Mouse (Mus musculus): ENCODE results near the gene Hinfp. TPM values are rescaled to one million over a fixed set of nuclear protein-coding genes. Genes with fewer than 3 reads are reported as not detected.

Hinfp gene
- polyA plus RNA-seq (2014; fragmentation: Nextera tagmentation; extraction: Ambion mirVana), result 15.3 and 15.9 TPM in 2 replicates

GRCm38 (mm10) chr9:44305466-44306079, at the start of gene Hinfp:
Gene Hinfp (minus strand): TSS chr9:44305671.
- ATAC-seq (replicated peaks; ENCODE audit: insufficient number of reproducible peaks, low FRiP score, low TSS enrichment), result peak; percentile 97
- Histone ChIP-seq H3K27ac (ENCODE audit: low read depth, low read length) (peak within 1 kb of the TSS; percentile 63), H3K36me3 (ENCODE audit: control insufficient read depth, insufficient read depth, low read length) (peaks cover 17% of the 10 kb centered on the region), H3K4me2 (peak within 1 kb of the TSS; percentile 87), H3K4me1 (ENCODE audit: control insufficient read depth, insufficient read depth, low read length) (peaks cover 6% of the 10 kb centered on the region; the same call in 1 of the 2 replicates), H3K27me3 (ENCODE audit: control insufficient read depth, insufficient read depth, low read length) (no peaks in the 10 kb centered on the region), H3K9me3 (replicated peaks; ENCODE audit: control insufficient read depth, low read length) (no peaks in the 10 kb centered on the region), H3K9ac (ENCODE audit: low read depth, low read length) (peak within 1 kb of the TSS; percentile 95), H3K4me3 (ENCODE audit: low read depth, low read length) (peak within 1 kb of the TSS; percentile 97)
- under 1% methylated on average over 54 of the region's 54 CpGs for WGBS (ENCODE audit: insufficient replicate concordance)

- Histone ChIP-seq H3K4me1 (ENCODE audit: control insufficient read depth, insufficient read depth, low read length) (no peaks in the 10 kb centered on the region), H3K4me2 (no peak overlapping the region), H3K27ac (ENCODE audit: low read depth, low read length) (no peak overlapping the region), H3K27me3 (ENCODE audit: control insufficient read depth, insufficient read depth, low read length) (no peaks in the 10 kb centered on the region), H3K9ac (ENCODE audit: low read depth, low read length) (no peak overlapping the region), H3K9me3 (replicated peaks; ENCODE audit: control insufficient read depth, low read length) (no peaks in the 10 kb centered on the region), H3K4me3 (ENCODE audit: low read depth, low read length) (no peak overlapping the region), H3K36me3 (ENCODE audit: control insufficient read depth, insufficient read depth, low read length) (peaks cover 60% of the 10 kb centered on the region)
- ATAC-seq (replicated peaks; ENCODE audit: insufficient number of reproducible peaks, low FRiP score, low TSS enrichment), result no peak
- WGBS (ENCODE audit: insufficient replicate concordance), result 89% methylated on average over 6 of the region's 6 CpGs
Observed at GRCm38 (mm10) chr9:44353142-44353541, 47.7 kb upstream of the Hinfp start.

- no peak overlapping the region for H3K4me2 ChIP-seq
- no peaks in the 10 kb centered on the region for H3K4me1 ChIP-seq (ENCODE audit: control insufficient read depth, insufficient read depth, low read length)
- WGBS (ENCODE audit: insufficient replicate concordance), result 87% methylated on average over 10 of the region's 10 CpGs
- H3K9ac ChIP-seq (ENCODE audit: low read depth, low read length), result no peak overlapping the region
- H3K27me3 ChIP-seq (ENCODE audit: control insufficient read depth, insufficient read depth, low read length), result no peaks in the 10 kb centered on the region
- H3K27ac ChIP-seq (ENCODE audit: low read depth, low read length), result no peak overlapping the region
- peaks cover 61% of the 10 kb centered on the region for H3K36me3 ChIP-seq (ENCODE audit: control insufficient read depth, insufficient read depth, low read length)
- H3K9me3 ChIP-seq (replicated peaks; ENCODE audit: control insufficient read depth, low read length), result no peaks in the 10 kb centered on the region
- H3K4me3 ChIP-seq (ENCODE audit: low read depth, low read length), result no peak overlapping the region
- no peak for ATAC-seq (replicated peaks; ENCODE audit: insufficient number of reproducible peaks, low FRiP score, low TSS enrichment)
Observed at GRCm38 (mm10) chr9:44352337-44352736, 46.9 kb upstream of the Hinfp start.

- 91% methylated on average over 4 of the region's 4 CpGs for WGBS (ENCODE audit: insufficient replicate concordance)
- peaks cover 62% of the 10 kb centered on the region for H3K36me3 ChIP-seq (ENCODE audit: control insufficient read depth, insufficient read depth, low read length)
Observed at GRCm38 (mm10) chr9:44351396-44351795, 45.9 kb upstream of the Hinfp start.

GRCm38 (mm10) chr9:44348546-44348945, 43.1 kb upstream of the Hinfp start:
- Histone ChIP-seq H3K27ac (ENCODE audit: low read depth, low read length) (no peak overlapping the region), H3K4me2 (no peak overlapping the region), H3K4me1 (ENCODE audit: control insufficient read depth, insufficient read depth, low read length) (no peaks in the 10 kb centered on the region), H3K9me3 (replicated peaks; ENCODE audit: control insufficient read depth, low read length) (no peaks in the 10 kb centered on the region), H3K4me3 (ENCODE audit: low read depth, low read length) (no peak overlapping the region), H3K9ac (ENCODE audit: low read depth, low read length) (no peak overlapping the region), H3K36me3 (ENCODE audit: control insufficient read depth, insufficient read depth, low read length) (peaks cover 44% of the 10 kb centered on the region), H3K27me3 (ENCODE audit: control insufficient read depth, insufficient read depth, low read length) (no peaks in the 10 kb centered on the region)
- ATAC-seq (replicated peaks; ENCODE audit: insufficient number of reproducible peaks, low FRiP score, low TSS enrichment), result no peak
- WGBS (ENCODE audit: insufficient replicate concordance), result 95% methylated on average over 4 of the region's 4 CpGs

More at GRCm38 (mm10) chr9:44351396-44351795, 45.9 kb upstream of the Hinfp start:
- Histone ChIP-seq H3K27me3 (ENCODE audit: control insufficient read depth, insufficient read depth, low read length) (no peaks in the 10 kb centered on the region), H3K4me1 (ENCODE audit: control insufficient read depth, insufficient read depth, low read length) (no peaks in the 10 kb centered on the region), H3K9ac (ENCODE audit: low read depth, low read length) (no peak overlapping the region), H3K9me3 (replicated peaks; ENCODE audit: control insufficient read depth, low read length) (no peaks in the 10 kb centered on the region), H3K27ac (ENCODE audit: low read depth, low read length) (no peak overlapping the region), H3K4me2 (no peak overlapping the region), H3K4me3 (ENCODE audit: low read depth, low read length) (no peak overlapping the region)
- no peak for ATAC-seq (replicated peaks; ENCODE audit: insufficient number of reproducible peaks, low FRiP score, low TSS enrichment)

- WGBS (ENCODE audit: insufficient replicate concordance), result 85% methylated on average over 4 of the region's 4 CpGs
- H3K36me3 ChIP-seq (ENCODE audit: control insufficient read depth, insufficient read depth, low read length), result peaks cover 37% of the 10 kb centered on the region
- no peak for ATAC-seq (replicated peaks; ENCODE audit: insufficient number of reproducible peaks, low FRiP score, low TSS enrichment)
Observed at GRCm38 (mm10) chr9:44347621-44348020, 42.1 kb upstream of the Hinfp start.

GRCm38 (mm10) chr9:44347166-44347565, 41.7 kb upstream of the Hinfp start:
- H3K4me3 ChIP-seq (ENCODE audit: low read depth, low read length), result no peak overlapping the region
- no peaks in the 10 kb centered on the region for H3K27me3 ChIP-seq (ENCODE audit: control insufficient read depth, insufficient read depth, low read length)
- no peak overlapping the region for H3K4me2 ChIP-seq
- H3K36me3 ChIP-seq (ENCODE audit: control insufficient read depth, insufficient read depth, low read length), result peaks cover 37% of the 10 kb centered on the region
- H3K9ac ChIP-seq (ENCODE audit: low read depth, low read length), result no peak overlapping the region
- no peak for ATAC-seq (replicated peaks; ENCODE audit: insufficient number of reproducible peaks, low FRiP score, low TSS enrichment)
- H3K27ac ChIP-seq (ENCODE audit: low read depth, low read length), result no peak overlapping the region
- H3K9me3 ChIP-seq (replicated peaks; ENCODE audit: control insufficient read depth, low read length), result no peaks in the 10 kb centered on the region
- peaks cover 12% of the 10 kb centered on the region for H3K4me1 ChIP-seq (ENCODE audit: control insufficient read depth, insufficient read depth, low read length)
- 91% methylated on average over 9 of the region's 9 CpGs for WGBS (ENCODE audit: insufficient replicate concordance)

More at GRCm38 (mm10) chr9:44347621-44348020, 42.1 kb upstream of the Hinfp start:
- H3K27ac ChIP-seq (ENCODE audit: low read depth, low read length), result no peak overlapping the region
- no peaks in the 10 kb centered on the region for H3K27me3 ChIP-seq (ENCODE audit: control insufficient read depth, insufficient read depth, low read length)
- no peak overlapping the region for H3K9ac ChIP-seq (ENCODE audit: low read depth, low read length)
- no peak overlapping the region for H3K4me3 ChIP-seq (ENCODE audit: low read depth, low read length)
- peaks cover 7% of the 10 kb centered on the region for H3K4me1 ChIP-seq (ENCODE audit: control insufficient read depth, insufficient read depth, low read length)
- no peaks in the 10 kb centered on the region for H3K9me3 ChIP-seq (replicated peaks; ENCODE audit: control insufficient read depth, low read length)
- no peak overlapping the region for H3K4me2 ChIP-seq

GRCm38 (mm10) chr9:44345570-44346433, 40.3 kb upstream of the Hinfp start:
- Histone ChIP-seq H3K4me3 (ENCODE audit: low read depth, low read length) (no peak overlapping the region), H3K27ac (ENCODE audit: low read depth, low read length) (no peak overlapping the region), H3K9me3 (replicated peaks; ENCODE audit: control insufficient read depth, low read length) (no peaks in the 10 kb centered on the region), H3K36me3 (ENCODE audit: control insufficient read depth, insufficient read depth, low read length) (peaks cover 28% of the 10 kb centered on the region), H3K4me2 (no peak overlapping the region), H3K4me1 (ENCODE audit: control insufficient read depth, insufficient read depth, low read length) (peaks cover 16% of the 10 kb centered on the region), H3K9ac (ENCODE audit: low read depth, low read length) (no peak overlapping the region), H3K27me3 (ENCODE audit: control insufficient read depth, insufficient read depth, low read length) (no peaks in the 10 kb centered on the region)
- ATAC-seq (replicated peaks; ENCODE audit: insufficient number of reproducible peaks, low FRiP score, low TSS enrichment), result no peak
- 86% methylated on average over 6 of the region's 6 CpGs for WGBS (ENCODE audit: insufficient replicate concordance)
